Mouse (Mus musculus) limb, embryonic 15.5 days (tissue): ENCODE data around the gene Cend1. TPM values are rescaled to one million over a fixed set of nuclear protein-coding genes. Genes with fewer than 3 reads are reported as not detected.

Source experiments
- ATAC-seq: fragments of 200-750 bp; cut with Nextera tagmentation; 2 replicates; pipeline ENCODE4 v1.8.0; 2017; ENCODE audit warnings: low read depth, moderate TSS enrichment; ENCODE audit not compliant: insufficient number of reproducible peaks, low FRiP score, low TSS enrichment
- H3K27ac ChIP-seq: fragments of 300-500 bp; sonication (generic); 2 replicates; pipeline ENCODE4 v1.5.1; 2015; ENCODE audit warnings: moderate library complexity, mild to moderate bottlenecking, inconsistent platforms
- H3K27me3 ChIP-seq: fragments of 300-500 bp; sonication (generic); 2 replicates; pipeline ENCODE4 v1.6.1; 2015; ENCODE audit warnings: inconsistent platforms
- H3K36me3 ChIP-seq: fragments of 300-500 bp; sonication (generic); 2 replicates; pipeline ENCODE4 v1.6.1; 2015; ENCODE audit warnings: inconsistent platforms
- H3K4me1 ChIP-seq: fragments of 300-500 bp; sonication (generic); 2 replicates; pipeline ENCODE4 v1.6.1; 2015; ENCODE audit warnings: inconsistent platforms
- H3K4me2 ChIP-seq: fragments of 300-500 bp; sonication (generic); 2 replicates; pipeline ENCODE4 v1.6.1; 2015; ENCODE audit warnings: mild to moderate bottlenecking, inconsistent platforms
- H3K4me3 ChIP-seq: fragments of 300-500 bp; sonication (generic); 2 replicates; pipeline ENCODE4 v1.5.1; 2015; ENCODE audit warnings: mild to moderate bottlenecking, inconsistent platforms
- H3K9ac ChIP-seq: fragments of 300-500 bp; sonication (generic); 2 replicates; pipeline ENCODE4 v1.6.1; 2015; ENCODE audit warnings: inconsistent platforms
- H3K9me3 ChIP-seq: fragments of 300-500 bp; sonication (generic); 2 replicates; pipeline ENCODE4 v1.6.1; 2016; ENCODE audit warnings: inconsistent platforms
- WGBS: fragments of 180-500 bp; shearing (Covaris S2); methylation state at CpG from one replicate; pipeline ENCODE4 v1.1.7; 2015; 5-methylcytosine and 5-hydroxymethylcytosine counted together
- polyA plus RNA-seq: library from polyadenylated mRNA; unstranded; fragments of >200 nt; fragmentation: Nextera tagmentation; extraction: Ambion mirVana; gene quantifications from 2 replicates; pipeline ENCODE4 v1.2.1, GENCODE M21; 2015

Cend1 gene
- polyA plus RNA-seq, result 1.1 and 1.9 TPM in 2 replicates

DNA sequence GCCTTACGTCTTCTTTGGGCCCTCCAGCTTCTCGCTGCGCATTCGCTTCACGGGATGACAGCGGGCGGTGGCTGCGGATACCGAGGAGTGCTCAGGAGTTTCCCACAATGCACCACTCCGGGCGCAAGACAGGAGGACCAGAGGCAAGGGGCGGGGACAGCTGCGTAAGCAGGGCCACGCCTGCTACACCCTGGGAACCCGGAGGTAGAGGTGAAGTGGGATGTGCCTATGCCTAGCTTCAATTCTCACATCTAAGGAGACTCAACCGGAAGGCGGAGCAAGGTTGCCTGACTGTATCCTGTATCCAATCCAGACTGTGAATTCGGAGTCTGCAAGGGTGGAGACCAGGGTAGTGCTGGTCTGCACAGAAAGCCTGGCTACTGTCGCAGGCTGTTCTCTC lies at the start of gene Cend1:
Gene Cend1 (minus strand): TSS at position 182 of the 400 bp plus-strand sequence.
- no peak for ATAC-seq
- H3K4me2 ChIP-seq, result peak within 1 kb of the TSS; percentile 38
- no peak within 1 kb of the TSS for H3K27ac ChIP-seq
- no peaks in the 10 kb centered on the region for H3K9me3 ChIP-seq
- no peaks in the 10 kb centered on the region for H3K27me3 ChIP-seq
- 3% methylated on average over 19 of the region's 19 CpGs for WGBS
- H3K36me3 ChIP-seq, result peaks cover 38% of the 10 kb centered on the region
- H3K4me1 ChIP-seq, result peaks cover 32% of the 10 kb centered on the region
- H3K9ac ChIP-seq, result no peak within 1 kb of the TSS
- H3K4me3 ChIP-seq, result peak within 1 kb of the TSS; percentile 19

DNA sequence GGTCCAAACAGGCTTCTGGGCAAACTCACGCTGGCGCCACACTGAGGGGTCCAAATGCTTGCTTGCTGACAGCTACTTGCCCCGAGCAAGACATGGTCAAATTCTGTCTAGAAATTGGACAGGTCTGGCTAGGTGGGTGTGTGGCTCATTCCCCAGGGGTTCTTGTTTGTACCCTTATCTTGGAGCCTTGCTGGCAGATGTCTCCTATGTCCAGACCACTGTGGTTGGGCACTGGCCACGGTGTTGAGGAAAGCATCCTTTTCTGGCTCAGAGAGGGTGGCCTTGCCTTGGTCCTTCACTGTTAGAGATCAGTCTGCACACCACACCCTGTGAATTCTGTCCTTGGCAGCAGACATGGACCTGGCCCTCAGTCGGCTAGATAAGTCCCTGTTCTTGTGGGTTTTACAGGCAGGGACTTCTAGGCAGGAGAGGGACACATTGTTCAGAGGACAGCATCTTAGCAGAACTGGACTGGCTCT lies 49.0 kb upstream of the Cend1 start:
- H3K4me1 ChIP-seq, result peaks cover 73% of the 10 kb centered on the region
- H3K36me3 ChIP-seq, result no peaks in the 10 kb centered on the region
- no peaks in the 10 kb centered on the region for H3K9me3 ChIP-seq
- H3K9ac ChIP-seq, result no peak overlapping the region
- H3K27me3 ChIP-seq, result peaks cover 18% of the 10 kb centered on the region
- H3K27ac ChIP-seq, result peak overlapping the region; percentile 92
- H3K4me3 ChIP-seq, result peak overlapping the region; percentile 78
- WGBS, result 52% methylated on average over 5 of the region's 5 CpGs
- ATAC-seq, result no peak
- H3K4me2 ChIP-seq, result peak overlapping the region; percentile 89

DNA sequence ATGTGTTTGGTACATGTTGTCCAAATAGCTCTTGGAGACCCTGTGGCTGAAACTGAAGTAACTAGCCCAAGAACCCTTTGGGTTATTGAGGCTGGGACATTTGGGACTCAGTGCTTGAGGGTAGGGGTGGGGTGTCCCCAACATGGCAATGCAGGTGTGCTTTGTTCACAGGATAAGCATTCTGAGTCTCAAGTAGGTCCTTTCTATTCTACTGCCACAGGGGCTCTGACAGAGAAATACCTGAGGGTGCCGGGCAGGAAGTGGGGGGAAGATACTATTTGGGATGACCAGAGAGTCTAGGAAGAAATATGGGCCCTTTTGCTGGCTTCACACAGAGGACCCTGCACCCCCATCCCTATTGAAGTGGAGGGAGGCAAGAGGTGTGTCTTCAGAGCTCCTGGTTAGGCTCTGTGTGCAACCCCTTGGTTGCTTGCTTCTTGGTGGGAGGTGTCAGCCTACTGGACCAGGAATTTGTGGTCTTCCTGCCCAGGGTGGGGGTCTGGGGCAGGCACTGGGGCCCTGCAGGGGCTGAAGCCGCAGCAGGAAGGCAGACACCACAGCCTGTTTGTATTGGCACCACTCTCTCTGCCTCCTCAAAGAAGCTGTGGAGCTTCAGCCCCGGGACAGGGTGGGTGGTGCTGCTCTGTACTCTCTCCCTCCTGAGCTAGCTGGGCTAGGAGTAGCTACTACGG lies 48.4 kb upstream of the Cend1 start:
- Histone ChIP-seq H3K4me2 (peak overlapping the region; percentile 89), H3K4me1 (peaks cover 71% of the 10 kb centered on the region), H3K27ac (peak overlapping the region; percentile 92), H3K9me3 (no peaks in the 10 kb centered on the region), H3K4me3 (peak overlapping the region; percentile 78), H3K36me3 (peaks cover 2% of the 10 kb centered on the region; the same call in 1 of the 2 replicates), H3K27me3 (peaks cover 13% of the 10 kb centered on the region), H3K9ac (no peak overlapping the region)
- 52% methylated on average over 4 of the region's 4 CpGs for WGBS
- peak; percentile 35; the same call in 1 of the 2 replicates for ATAC-seq

DNA sequence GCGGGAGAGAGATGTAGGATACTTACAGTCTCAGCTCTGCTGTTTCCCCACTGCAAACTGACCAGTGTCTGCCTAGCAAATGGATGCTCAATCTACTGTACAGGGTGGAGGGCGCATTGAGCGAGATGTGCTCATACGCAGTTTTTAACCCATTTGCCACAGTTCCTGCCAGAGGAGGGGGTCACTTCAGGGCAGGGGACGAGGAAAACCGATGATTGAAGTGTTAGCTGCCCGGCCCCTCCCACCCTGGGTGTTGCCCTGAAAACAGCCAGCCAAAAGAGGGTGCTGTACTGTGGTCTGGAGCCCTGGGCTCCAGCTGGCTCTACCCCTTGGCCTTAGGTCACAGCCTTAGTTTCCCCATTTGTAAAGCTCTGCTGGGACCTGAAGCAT lies 47.7 kb upstream of the Cend1 start:
- ATAC-seq, result no peak
- Histone ChIP-seq H3K27ac (peak overlapping the region; percentile 92), H3K4me3 (peak overlapping the region; percentile 78), H3K4me1 (peaks cover 64% of the 10 kb centered on the region), H3K36me3 (peaks cover 9% of the 10 kb centered on the region), H3K4me2 (peak overlapping the region; percentile 89), H3K9me3 (no peaks in the 10 kb centered on the region), H3K27me3 (peaks cover 5% of the 10 kb centered on the region), H3K9ac (no peak overlapping the region)
- 10% methylated on average over 7 of the region's 7 CpGs for WGBS

DNA sequence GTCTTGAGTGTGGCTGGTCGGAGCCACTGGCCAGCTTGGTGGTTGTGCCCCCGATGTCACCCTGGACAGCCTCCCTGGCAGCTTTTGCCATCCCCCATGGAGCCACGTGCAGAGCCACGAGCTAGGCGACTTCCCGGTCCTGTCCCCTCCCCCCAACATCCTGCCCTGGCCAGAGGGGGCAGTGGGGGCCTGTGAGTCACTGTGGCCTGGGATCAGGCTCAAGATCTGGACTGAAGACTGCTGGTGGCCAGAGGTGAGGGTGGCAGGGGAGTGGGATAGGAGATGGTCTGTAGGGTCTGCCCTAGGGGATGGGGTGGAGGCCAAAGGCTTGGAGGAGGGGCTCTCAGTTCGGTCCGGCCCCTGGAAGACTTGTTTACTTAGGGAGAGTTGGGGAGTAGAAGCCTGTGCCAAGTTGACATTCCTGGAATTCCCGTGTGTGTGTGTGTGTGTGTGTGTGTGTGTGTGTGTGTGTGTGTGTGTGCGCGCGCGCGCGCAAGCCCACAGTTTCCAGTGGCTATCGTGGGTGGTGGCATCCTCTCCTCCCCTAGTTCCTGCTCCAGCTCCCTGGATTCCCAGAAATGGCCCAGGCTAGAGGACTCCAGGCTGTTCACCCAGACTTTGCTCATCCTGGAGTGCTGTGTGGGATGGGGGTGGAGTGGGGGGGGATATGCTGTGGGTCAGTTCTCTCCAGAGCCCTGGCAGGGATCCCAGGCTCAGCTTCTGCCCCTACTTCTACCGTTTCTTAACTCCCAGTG lies 47.1 kb upstream of the Cend1 start:
- peak overlapping the region; percentile 92 for H3K27ac ChIP-seq
- H3K4me1 ChIP-seq, result peaks cover 58% of the 10 kb centered on the region

DNA sequence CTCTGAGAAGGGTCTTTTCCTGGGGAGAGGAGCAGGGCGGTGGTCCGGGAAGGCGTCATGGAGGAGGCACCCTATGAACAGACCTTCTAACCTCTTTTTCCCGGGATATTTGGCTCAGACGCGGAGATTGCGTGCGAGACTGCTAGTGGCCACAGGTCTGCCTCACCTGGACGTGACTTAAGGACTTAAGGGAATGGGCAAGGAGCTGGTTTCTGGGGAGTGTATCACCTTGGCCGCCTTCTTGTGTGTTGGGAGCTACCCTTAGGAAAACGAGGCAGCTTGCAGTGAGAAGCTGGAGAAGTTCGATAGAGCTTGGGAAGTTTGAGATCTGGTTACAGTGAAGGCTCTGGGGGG lies 46.5 kb upstream of the Cend1 start:
- 1% methylated on average over 12 of the region's 12 CpGs for WGBS
- Histone ChIP-seq H3K4me3 (peak overlapping the region; percentile 78), H3K9me3 (no peaks in the 10 kb centered on the region), H3K9ac (peak overlapping the region; percentile 76), H3K36me3 (peaks cover 19% of the 10 kb centered on the region), H3K27ac (peak overlapping the region; percentile 92), H3K4me2 (peak overlapping the region; percentile 89), H3K27me3 (no peaks in the 10 kb centered on the region), H3K4me1 (peaks cover 52% of the 10 kb centered on the region)
- no peak for ATAC-seq

More for the DNA sequence above, 47.1 kb upstream of the Cend1 start:
- H3K9ac ChIP-seq, result peak overlapping the region; percentile 76
- ATAC-seq, result peak; percentile 54
- no peaks in the 10 kb centered on the region for H3K9me3 ChIP-seq
- WGBS, result 0% methylated on average over 10 of the region's 17 CpGs
- no peaks in the 10 kb centered on the region for H3K27me3 ChIP-seq
- peak overlapping the region; percentile 78 for H3K4me3 ChIP-seq
- H3K36me3 ChIP-seq, result peaks cover 13% of the 10 kb centered on the region
- H3K4me2 ChIP-seq, result peak overlapping the region; percentile 89

DNA sequence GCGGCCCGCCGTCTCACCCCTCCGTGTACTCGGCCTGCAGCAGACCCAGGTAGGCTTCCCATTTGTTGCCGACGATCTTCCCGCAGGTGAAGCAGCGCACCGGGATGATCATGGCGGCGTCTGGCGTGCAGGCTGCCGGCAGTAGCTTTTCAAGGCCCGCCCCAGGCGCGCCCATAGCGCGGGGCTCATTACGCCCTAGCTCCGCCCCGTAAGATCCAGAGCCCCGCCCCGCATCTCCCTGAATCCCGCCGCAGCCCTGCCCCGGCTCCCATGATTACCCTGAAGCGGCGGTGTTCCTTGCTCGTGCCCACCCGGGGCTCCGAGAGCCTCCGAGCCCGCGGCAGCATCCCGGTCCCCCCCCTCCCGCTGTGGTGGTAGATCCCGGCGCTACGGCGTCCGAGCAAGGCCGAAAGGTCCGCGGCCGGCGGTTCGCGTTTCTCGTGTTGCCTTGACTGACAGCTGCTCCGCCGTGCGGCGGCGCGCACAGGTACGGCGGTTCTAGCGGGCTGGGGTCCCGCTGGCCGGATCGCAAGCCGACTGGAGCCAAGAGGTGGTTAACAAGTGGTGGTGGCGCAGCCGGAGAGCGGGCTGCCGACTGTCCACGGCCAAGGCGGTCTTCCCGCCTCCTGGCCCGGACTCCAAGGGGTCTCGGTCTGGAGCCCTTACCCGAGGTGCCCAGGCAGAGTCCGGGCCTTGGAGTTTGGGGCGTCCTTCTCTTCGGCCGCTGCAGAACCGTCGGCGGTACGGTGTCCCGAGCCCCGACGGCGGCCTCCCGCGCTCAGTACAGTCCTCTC lies 45.9 kb upstream of the Cend1 start, which contains the start of the genes Polr2l and Tspan4:
Gene Polr2l (minus strand): TSS at position 122 of the 794 bp plus-strand sequence.
Gene Tspan4 (plus strand): TSS at position 230 of the 794 bp plus-strand sequence.
- peak within 1 kb of the TSS; percentile 89 for H3K4me2 ChIP-seq
- peaks cover 25% of the 10 kb centered on the region for H3K36me3 ChIP-seq
- H3K9ac ChIP-seq, result peak within 1 kb of the TSS; percentile 76
- H3K27me3 ChIP-seq, result no peaks in the 10 kb centered on the region
- peak within 1 kb of the TSS; percentile 78 for H3K4me3 ChIP-seq
- H3K27ac ChIP-seq, result peak within 1 kb of the TSS; percentile 92
- ATAC-seq, result peak; percentile 61
- WGBS, result under 1% methylated on average over 81 of the region's 87 CpGs
- H3K4me1 ChIP-seq, result peaks cover 48% of the 10 kb centered on the region
- H3K9me3 ChIP-seq, result no peaks in the 10 kb centered on the region

DNA sequence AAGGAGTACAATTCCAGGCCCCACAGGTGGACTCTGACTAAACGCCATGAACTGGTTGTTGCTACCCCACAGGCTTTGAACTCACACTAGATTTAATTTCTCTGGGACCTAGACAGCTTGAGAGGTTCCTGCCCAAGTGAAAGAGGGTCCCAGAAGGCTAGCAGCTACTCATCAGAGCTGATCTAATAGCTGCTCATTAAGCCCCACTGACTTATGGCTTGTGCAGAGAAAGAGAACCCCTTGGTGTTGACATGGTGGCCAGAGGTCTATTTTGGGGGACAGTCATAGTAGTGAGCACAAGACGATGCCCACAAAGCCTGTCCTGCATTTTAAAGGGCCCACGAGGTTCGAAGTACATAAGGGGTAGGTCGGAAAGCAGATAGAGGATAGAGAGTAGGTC lies 44.9 kb upstream of the Cend1 start:
- 6% methylated on average over 5 of the region's 5 CpGs for WGBS
- no peak overlapping the region for H3K27ac ChIP-seq
- H3K4me1 ChIP-seq, result peaks cover 58% of the 10 kb centered on the region
- H3K4me3 ChIP-seq, result peak overlapping the region; percentile 78
- no peaks in the 10 kb centered on the region for H3K9me3 ChIP-seq
- H3K4me2 ChIP-seq, result peak overlapping the region; percentile 89
- no peak for ATAC-seq
- H3K36me3 ChIP-seq, result peaks cover 36% of the 10 kb centered on the region
- peak overlapping the region; percentile 76 for H3K9ac ChIP-seq
- H3K27me3 ChIP-seq, result no peaks in the 10 kb centered on the region

DNA sequence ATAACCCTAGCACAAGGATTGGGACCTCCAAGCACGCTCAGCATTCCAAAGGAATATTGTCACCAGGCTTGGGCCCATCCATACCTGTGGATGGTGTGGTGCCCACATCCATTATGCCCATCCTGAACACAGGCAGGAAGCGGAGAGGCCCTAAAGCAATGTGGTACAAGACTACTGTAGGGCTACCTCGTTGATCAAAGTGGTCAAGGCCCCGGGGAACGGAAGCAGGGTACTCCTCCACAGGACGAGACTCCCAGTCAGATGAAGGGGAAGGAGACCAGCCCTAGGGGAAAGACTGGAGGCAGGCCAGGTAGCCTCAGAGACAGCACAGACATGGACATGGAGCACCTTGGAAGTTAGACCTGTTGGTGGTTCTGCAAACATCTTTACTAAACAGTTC lies 43.5 kb upstream of the Cend1 start:
- Histone ChIP-seq H3K4me3 (no peak overlapping the region), H3K4me1 (peaks cover 63% of the 10 kb centered on the region), H3K4me2 (no peak overlapping the region), H3K27ac (no peak overlapping the region), H3K9ac (no peak overlapping the region), H3K9me3 (no peaks in the 10 kb centered on the region), H3K36me3 (peaks cover 36% of the 10 kb centered on the region), H3K27me3 (no peaks in the 10 kb centered on the region)
- no peak for ATAC-seq
- WGBS, result 77% methylated on average over 6 of the region's 6 CpGs

DNA sequence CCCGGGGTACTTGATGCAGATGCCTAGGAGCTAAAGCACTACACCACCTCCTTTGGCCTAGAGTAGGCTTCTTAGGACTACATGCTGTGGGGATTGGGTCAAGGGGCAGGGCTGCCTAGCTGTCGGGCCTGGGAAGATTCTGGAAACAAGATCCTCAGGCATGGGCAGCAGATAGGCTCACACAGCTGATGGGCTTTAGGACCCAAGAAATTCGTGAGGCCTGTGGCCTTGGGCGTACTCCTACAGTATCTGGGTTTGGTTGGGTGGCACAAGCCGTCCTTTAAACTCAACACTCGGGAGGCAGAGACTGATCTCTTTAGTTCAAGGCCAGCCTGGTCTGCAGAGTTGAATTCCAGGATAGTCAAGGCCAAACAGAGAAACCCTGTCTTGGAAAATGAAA lies 42.9 kb upstream of the Cend1 start:
- no peaks in the 10 kb centered on the region for H3K9me3 ChIP-seq
- H3K36me3 ChIP-seq, result peaks cover 36% of the 10 kb centered on the region
- no peak overlapping the region for H3K4me2 ChIP-seq
- H3K9ac ChIP-seq, result no peak overlapping the region
- WGBS, result 85% methylated on average over 6 of the region's 6 CpGs
- H3K4me1 ChIP-seq, result peaks cover 62% of the 10 kb centered on the region
- H3K27me3 ChIP-seq, result no peaks in the 10 kb centered on the region
- no peak overlapping the region for H3K4me3 ChIP-seq
- H3K27ac ChIP-seq, result no peak overlapping the region
- no peak for ATAC-seq

DNA sequence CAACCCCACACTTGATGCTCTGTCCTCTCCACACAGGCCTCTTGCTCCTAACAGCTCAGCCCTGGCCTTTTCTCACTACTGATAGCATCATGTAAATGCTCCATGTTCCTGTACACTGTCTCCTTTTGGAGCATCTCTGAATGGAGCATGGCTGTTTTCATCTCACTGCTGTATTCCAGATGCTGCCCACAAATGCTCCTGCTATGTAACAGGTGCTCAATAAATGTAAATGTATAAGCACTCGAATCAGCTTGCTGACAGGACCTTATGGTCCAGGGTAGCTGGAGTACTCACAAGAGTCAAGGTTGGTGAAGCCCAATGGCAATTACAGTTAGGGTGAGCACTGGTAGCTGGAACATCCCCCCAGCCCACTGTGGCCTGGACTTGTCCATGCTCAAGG lies 41.9 kb upstream of the Cend1 start:
- Histone ChIP-seq H3K36me3 (peaks cover 36% of the 10 kb centered on the region), H3K27ac (no peak overlapping the region), H3K9ac (no peak overlapping the region), H3K27me3 (no peaks in the 10 kb centered on the region), H3K4me1 (peaks cover 60% of the 10 kb centered on the region), H3K4me3 (no peak overlapping the region), H3K4me2 (no peak overlapping the region), H3K9me3 (no peaks in the 10 kb centered on the region)
- no peak for ATAC-seq
- 70% methylated on average over 1 of the region's 1 CpGs for WGBS
